Mouse (Mus musculus) brain, embryonic 14.5 days (tissue): ENCODE measurements at regions not wholly inside any gene's neighbourhood (a gene's known extent, or its start where the extent isn't known, plus 50 kb on each side); places are given as distances from the start of the nearest gene placed in this dataset.

ENCODE experiments used
- DNase-seq: peaks from one replicate; pipeline ENCODE4 v3.0.0-alpha.2; 2011; ENCODE audit warnings: low read depth
- CTCF ChIP-seq: fragments of 200-500 bp; IDR thresholded peaks from 2 replicates; pipeline ENCODE4 v1.5.1; 2012; ENCODE audit warnings: inconsistent platforms, mild to moderate bottlenecking, moderate library complexity, borderline replicate concordance; ENCODE audit not compliant: insufficient read depth, insufficient read length; ENCODE audit errors: extremely low read depth
- POLR2A ChIP-seq: fragments of 200-500 bp; IDR thresholded peaks from 2 replicates; pipeline ENCODE4 v1.6.1; 2012; ENCODE audit warnings: mild to moderate bottlenecking, inconsistent platforms, borderline replicate concordance; ENCODE audit not compliant: poor library complexity, insufficient read depth, insufficient read length, severe bottlenecking; ENCODE audit errors: extremely low read depth

- peak; percentile 65 for DNase-seq
- TF ChIP-seq CTCF (no peak), POLR2A (no peak)
Measured at GRCm38 (mm10) chr12:42863402-42863801, 1346.7 kb downstream of the Dnajb9 start.
